Mouse (Mus musculus) granulocyte monocyte progenitor cell, adult 5-6 weeks (primary cell): ENCODE measurements around the gene Hint2. TPM values are rescaled to one million over a fixed set of nuclear protein-coding genes. Genes with fewer than 3 reads are reported as not detected.
A peak's percentile ranks its signal among the peaks of the same experiment; 100 is the strongest.

Experiments used
- ATAC-seq: replicated peaks from 2 replicates; pipeline ENCODE4 v1.8.0; 2016; ENCODE audit warnings: mild to moderate bottlenecking, moderate TSS enrichment, inconsistent platforms; ENCODE audit not compliant: poor library complexity, severe bottlenecking
- total RNA-seq, 2 experiments: library from RNA; stranded (forward) in 1 of 2; stranded (reverse) in 1 of 2; fragments of 200-712, 200-1000 nt in 1 of 2; fragments of >200 nt in 1 of 2; fragmentation: Nextera tagmentation in 1 of 2; gene quantifications; 2 replicates each; pipeline ENCODE4 v1.2.3; 2014 to 2017

Gene Hint2
- total RNA-seq, 2 experiments from 2014 or later, result 63.3 to 78.3 TPM

DNA sequence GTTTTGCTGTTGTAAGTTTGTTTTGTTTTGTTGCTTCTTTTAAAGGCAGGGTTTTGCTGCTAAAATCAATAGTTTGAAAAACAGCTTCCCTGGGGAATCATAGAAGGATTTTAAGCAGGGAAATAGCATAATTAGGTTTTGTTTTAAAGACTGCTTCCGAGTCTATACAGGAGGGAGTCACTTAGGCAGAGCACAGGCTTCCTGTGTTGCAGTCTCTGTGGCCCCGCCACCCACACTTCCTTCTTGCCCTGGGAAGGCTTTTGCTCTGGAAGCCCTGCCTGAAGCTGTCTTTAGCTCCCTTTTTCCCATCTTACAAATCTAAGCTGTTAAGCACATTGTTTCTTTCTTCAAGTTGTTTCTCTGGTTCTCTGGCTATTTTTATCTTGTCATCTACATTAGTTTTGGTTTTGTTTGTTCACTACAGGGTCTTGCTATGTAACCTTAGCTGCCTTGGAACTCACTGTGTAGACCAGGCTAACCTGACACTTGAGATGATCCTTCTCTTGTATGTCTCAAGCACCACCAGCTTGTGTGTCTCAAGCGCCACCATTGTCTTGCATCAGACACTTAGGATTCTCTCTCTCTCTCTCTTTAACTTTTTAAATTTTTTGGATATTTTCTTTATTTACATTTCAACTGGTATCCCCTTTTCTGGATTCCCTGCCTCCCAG is 43.1 kb downstream of the Hint2 start:
- ATAC-seq, result peak; percentile 67

DNA sequence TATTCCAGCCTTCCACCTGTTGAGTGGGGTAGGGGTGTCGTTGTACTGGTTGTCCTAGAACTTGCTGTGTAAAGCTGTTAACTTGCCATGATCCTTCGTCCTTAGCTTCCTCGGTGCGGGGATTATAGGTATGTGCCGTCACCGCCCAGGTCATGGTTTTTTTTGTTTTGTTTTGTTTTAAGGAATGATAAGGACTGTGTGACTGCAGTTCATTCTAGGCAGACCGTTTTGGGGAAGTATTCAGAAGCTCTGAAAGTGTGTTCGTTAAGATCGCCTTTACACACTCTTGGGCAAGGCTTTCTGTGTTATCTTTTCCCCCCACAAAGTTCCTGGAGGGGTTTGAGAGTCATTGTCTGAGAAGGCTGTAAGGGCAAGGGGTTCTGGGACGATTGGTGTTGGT is 43.7 kb downstream of the Hint2 start:
- ATAC-seq, result peak; percentile 65

DNA sequence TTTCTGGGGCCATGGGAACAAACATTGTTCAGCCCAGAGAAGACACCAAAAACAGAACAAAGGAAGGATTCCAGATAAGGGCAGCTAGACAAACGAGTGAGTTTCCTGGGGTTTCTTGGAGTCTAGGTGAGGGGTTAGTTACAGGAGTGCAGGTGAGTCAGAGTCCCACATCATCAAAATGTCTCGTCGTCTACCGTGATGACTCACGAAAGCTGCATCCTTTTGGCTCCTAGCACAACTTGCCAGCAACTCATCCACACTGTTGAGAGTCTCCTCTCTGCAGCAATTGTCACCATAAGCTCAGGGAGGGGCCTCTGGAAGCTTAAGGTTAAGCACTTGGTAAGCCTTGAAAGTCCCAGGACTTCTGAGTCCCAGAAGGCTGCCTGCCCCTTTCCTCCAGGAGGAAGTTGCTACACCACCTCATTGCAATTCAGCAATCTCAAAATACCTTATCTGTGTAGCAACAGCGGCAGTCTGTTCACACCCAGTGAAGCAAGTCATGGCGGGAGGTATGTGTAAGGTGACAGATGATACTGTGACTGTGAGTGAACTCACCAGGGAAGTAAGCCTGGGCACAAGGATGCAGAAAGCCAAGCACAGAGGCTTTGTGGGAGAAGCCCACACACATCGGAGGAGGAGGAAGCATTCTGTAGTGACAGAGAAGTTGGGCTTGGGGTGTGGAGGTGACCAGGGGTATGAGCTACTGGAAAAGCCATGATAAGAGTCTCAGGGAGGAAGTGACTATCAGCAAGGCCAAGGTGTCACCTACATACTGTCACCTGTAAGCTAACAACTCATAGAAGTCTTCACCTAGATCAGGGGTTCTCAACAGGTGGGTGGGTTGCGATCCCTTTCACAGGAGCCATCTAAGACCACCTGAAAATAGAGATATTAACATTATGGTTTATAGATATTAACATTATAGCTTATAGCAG is 51.2 kb downstream of the Hint2 start:
- ATAC-seq, result peak; percentile 96

Other genes starting within 250 kb of the Hint2 start
- gene Fam166b, start 227.3 kb downstream of the Hint2 start, total RNA-seq (2014; fragmentation: Nextera tagmentation), result not detected in 2 replicates
- not detected in 2 replicates for gene Fam166b, start 227.3 kb downstream of the Hint2 start, total RNA-seq (2017)
- gene Tesk1, start 214.5 kb downstream of the Hint2 start, total RNA-seq (2014; fragmentation: Nextera tagmentation), result 6.9 and 24.2 TPM in 2 replicates
- 5.9 and 7.4 TPM in 2 replicates for gene Tesk1, start 214.5 kb downstream of the Hint2 start, total RNA-seq (2017)
- 7.7 and 11.1 TPM in 2 replicates for gene Cd72, start 201.8 kb downstream of the Hint2 start, total RNA-seq (2014; fragmentation: Nextera tagmentation)
- 7.0 and 9.1 TPM in 2 replicates for gene Cd72, start 201.8 kb downstream of the Hint2 start, total RNA-seq (2017)
- not detected in 2 replicates for gene Sit1, start 172.7 kb downstream of the Hint2 start, total RNA-seq (2014; fragmentation: Nextera tagmentation)
- gene Sit1, start 172.7 kb downstream of the Hint2 start, total RNA-seq (2017), result not detected in 2 replicates
- gene Ccdc107, start 163.6 kb downstream of the Hint2 start, total RNA-seq (2014; fragmentation: Nextera tagmentation), result 28.2 and 44.7 TPM in 2 replicates
- 48.0 and 56.1 TPM in 2 replicates for gene Ccdc107, start 163.6 kb downstream of the Hint2 start, total RNA-seq (2017)
- 52.0 and 55.5 TPM in 2 replicates for gene Arhgef39, start 156.8 kb downstream of the Hint2 start, total RNA-seq (2014; fragmentation: Nextera tagmentation)
- gene Arhgef39, start 156.8 kb downstream of the Hint2 start, total RNA-seq (2017), result 63.7 and 81.2 TPM in 2 replicates
- 11.6 and 16.9 TPM in 2 replicates for gene Car9, start 149.5 kb downstream of the Hint2 start, total RNA-seq (2014; fragmentation: Nextera tagmentation)
- 4.1 and 7.6 TPM in 2 replicates for gene Car9, start 149.5 kb downstream of the Hint2 start, total RNA-seq (2017)
- 1.6 and 3.8 TPM in 2 replicates for gene Tpm2, start 132.7 kb downstream of the Hint2 start, total RNA-seq (2014; fragmentation: Nextera tagmentation)
- gene Tpm2, start 132.7 kb downstream of the Hint2 start, total RNA-seq (2017), result 2.5 and 5.2 TPM in 2 replicates
- gene Creb3, start 94.1 kb downstream of the Hint2 start, total RNA-seq (2014; fragmentation: Nextera tagmentation), result 10.5 and 13.4 TPM in 2 replicates
- gene Creb3, start 94.1 kb downstream of the Hint2 start, total RNA-seq (2017), result 24.9 and 25.7 TPM in 2 replicates
- 167 and 198 TPM in 2 replicates for gene Tln1, start 93.8 kb downstream of the Hint2 start, total RNA-seq (2014; fragmentation: Nextera tagmentation)
- 251 and 299 TPM in 2 replicates for gene Tln1, start 93.8 kb downstream of the Hint2 start, total RNA-seq (2017)
- gene Rgp1, start 77.8 kb downstream of the Hint2 start, total RNA-seq (2014; fragmentation: Nextera tagmentation), result 28.1 and 30.8 TPM in 2 replicates
- 9.9 and 10.9 TPM in 2 replicates for gene Rgp1, start 77.8 kb downstream of the Hint2 start, total RNA-seq (2017)
- gene Gba2, start 77.6 kb downstream of the Hint2 start, total RNA-seq (2014; fragmentation: Nextera tagmentation), result 10.6 and 19.0 TPM in 2 replicates
- gene Gba2, start 77.6 kb downstream of the Hint2 start, total RNA-seq (2017), result 7.8 and 8.4 TPM in 2 replicates
- not detected in 2 replicates for gene Msmp, start 72.0 kb downstream of the Hint2 start, total RNA-seq (2014; fragmentation: Nextera tagmentation)
- not detected in 2 replicates for gene Msmp, start 72.0 kb downstream of the Hint2 start, total RNA-seq (2017)
- gene Npr2, start 24.5 kb downstream of the Hint2 start, total RNA-seq (2014; fragmentation: Nextera tagmentation), result 0.64 TPM in 1 of 2 replicates, not detected in the other
- 0.31 and 0.56 TPM in 2 replicates for gene Npr2, start 24.5 kb downstream of the Hint2 start, total RNA-seq (2017)
- gene Spag8, start 2.9 kb downstream of the Hint2 start, total RNA-seq (2014; fragmentation: Nextera tagmentation), result 1.3 TPM in 1 of 2 replicates, not detected in the other
- gene Spag8, start 2.9 kb downstream of the Hint2 start, total RNA-seq (2017), result not detected in 2 replicates
- gene Tmem8b, start 12.5 kb upstream of the Hint2 start, total RNA-seq (2014; fragmentation: Nextera tagmentation), result 1.9 and 4.9 TPM in 2 replicates
- gene Tmem8b, start 12.5 kb upstream of the Hint2 start, total RNA-seq (2017), result 0.46 and 0.52 TPM in 2 replicates
- not detected in 2 replicates for gene Fam221b, start 12.7 kb upstream of the Hint2 start, total RNA-seq (2014; fragmentation: Nextera tagmentation)
- gene Fam221b, start 12.7 kb upstream of the Hint2 start, total RNA-seq (2017), result 0.34 and 0.36 TPM in 2 replicates
- not detected in 2 replicates for gene Olfr70, start 44.3 kb upstream of the Hint2 start, total RNA-seq (2014; fragmentation: Nextera tagmentation)
- not detected in 2 replicates for gene Olfr70, start 44.3 kb upstream of the Hint2 start, total RNA-seq (2017)
- gene Olfr71, start 53.8 kb upstream of the Hint2 start, total RNA-seq (2014; fragmentation: Nextera tagmentation), result not detected in 2 replicates
- not detected in 2 replicates for gene Olfr71, start 53.8 kb upstream of the Hint2 start, total RNA-seq (2017)
- gene Hrct1, start 70.7 kb upstream of the Hint2 start, total RNA-seq (2014; fragmentation: Nextera tagmentation), result not detected in 2 replicates
- not detected in 2 replicates for gene Hrct1, start 70.7 kb upstream of the Hint2 start, total RNA-seq (2017)
- not detected in 2 replicates for gene Spaar, start 73.6 kb upstream of the Hint2 start, total RNA-seq (2014; fragmentation: Nextera tagmentation)
- not detected in 2 replicates for gene Spaar, start 73.6 kb upstream of the Hint2 start, total RNA-seq (2017)
- not detected in 2 replicates for gene Olfr159, start 114.5 kb upstream of the Hint2 start, total RNA-seq (2014; fragmentation: Nextera tagmentation)
- gene Olfr159, start 114.5 kb upstream of the Hint2 start, total RNA-seq (2017), result not detected in 2 replicates
- not detected in 2 replicates for gene Olfr156, start 167.4 kb upstream of the Hint2 start, total RNA-seq (2014; fragmentation: Nextera tagmentation)
- gene Olfr156, start 167.4 kb upstream of the Hint2 start, total RNA-seq (2017), result not detected in 2 replicates
- gene Olfr157, start 183.7 kb upstream of the Hint2 start, total RNA-seq (2014; fragmentation: Nextera tagmentation), result not detected in 2 replicates
- gene Olfr157, start 183.7 kb upstream of the Hint2 start, total RNA-seq (2017), result not detected in 2 replicates
- not detected in 2 replicates for gene Olfr155, start 195.1 kb upstream of the Hint2 start, total RNA-seq (2014; fragmentation: Nextera tagmentation)
- not detected in 2 replicates for gene Olfr155, start 195.1 kb upstream of the Hint2 start, total RNA-seq (2017)
- 1.3 and 5.5 TPM in 2 replicates for gene Reck, start 219.1 kb upstream of the Hint2 start, total RNA-seq (2014; fragmentation: Nextera tagmentation)
- gene Reck, start 219.1 kb upstream of the Hint2 start, total RNA-seq (2017), result 0.22 and 1.4 TPM in 2 replicates